Mouse (Mus musculus) spleen, adult 2 months (tissue): ENCODE measurements around the gene Limch1.

Source experiments
- CTCF ChIP-seq: fragments of 200-500 bp; IDR thresholded peaks from 2 replicates; pipeline ENCODE4 v1.5.1; 2011; ENCODE audit warnings: mild to moderate bottlenecking, inconsistent platforms; ENCODE audit not compliant: insufficient read depth, insufficient read length, insufficient replicate concordance; ENCODE audit errors: extremely low read depth
- POLR2A ChIP-seq: fragments of 200-500 bp; IDR thresholded peaks from 2 replicates; pipeline ENCODE4 v1.6.1; 2011; ENCODE audit warnings: low read depth, low read length, inconsistent platforms

DNA sequence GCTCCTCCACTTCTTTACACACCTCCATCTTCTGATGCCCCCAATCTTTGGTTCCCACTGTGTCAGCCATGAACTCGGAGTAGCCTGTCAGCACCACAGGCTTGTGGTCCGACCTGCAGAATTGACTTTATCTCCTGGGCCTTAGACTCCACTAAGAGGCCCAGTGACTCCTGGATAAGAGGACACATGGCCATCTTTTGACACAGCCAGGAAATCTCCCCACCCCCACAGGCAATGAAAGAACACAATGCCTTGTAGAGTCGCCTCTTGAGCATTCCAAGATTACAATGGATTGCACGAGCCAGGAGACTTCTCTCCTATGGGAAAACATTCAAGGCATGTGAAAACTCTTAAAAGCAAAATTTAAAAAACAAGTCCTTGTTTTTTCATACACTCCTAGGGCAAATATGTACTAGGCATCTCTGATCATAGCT is 30.1 kb upstream of the Limch1 start:
- no peak for TF ChIP-seq POLR2A
- TF ChIP-seq CTCF = no peak
